Comparison of ENCODE assay signal across 22 mouse cellular contexts in genomic region chr5:140812063-140812462, GRCm38 (mm10). TPM values are rescaled to one million over a fixed set of nuclear protein-coding genes. Genes with fewer than 3 reads are reported as not detected.
DNase-seq lines count a peak whose midpoint lies in the region; ATAC-seq and TF ChIP-seq lines count a peak whose summit lies in the region.
"Had no signal": no experiment of that assay in that cellular context is flagged by ENCODE, and none has a peak within 500 bp of the region (broad histone marks: within the 10 kb centered on the region; RNA-seq: fewer than 3 reads in every experiment).

No protein-coding gene starts in this region.

- H3K4me2 ChIP-seq in forebrain, embryonic 14.5 days (ENCODE audit: low read length), result no peak overlapping the region
- H3K4me2 ChIP-seq in forebrain, embryonic 12.5 days, result no peak overlapping the region
- H3K4me2 ChIP-seq: embryonic facial prominence, embryonic 12.5 days; heart, embryonic 11.5 days; hindbrain, embryonic 15.5 days; limb, embryonic 13.5 days; neural tube, embryonic 12.5 days had no signal

- H3K9me3 ChIP-seq in forebrain, embryonic 14.5 days (replicated peaks; ENCODE audit: control insufficient read depth, low read length), result no peaks in the 10 kb centered on the region
- no peaks in the 10 kb centered on the region for H3K9me3 ChIP-seq in forebrain, embryonic 12.5 days
- H3K9me3 ChIP-seq: embryonic facial prominence, embryonic 12.5 days; hindbrain, embryonic 15.5 days; limb, embryonic 13.5 days; megakaryocyte, embryonic 14.5 days; neural tube, embryonic 12.5 days had no signal

- no peaks in the 10 kb centered on the region for H3K36me3 ChIP-seq in forebrain, embryonic 14.5 days (ENCODE audit: control insufficient read depth, insufficient read depth, low read length)
- no peaks in the 10 kb centered on the region for H3K36me3 ChIP-seq in forebrain, embryonic 12.5 days (replicated peaks)
- no peaks in the 10 kb centered on the region for H3K36me3 ChIP-seq in small intestine, adult 2 months (ENCODE audit: control insufficient read depth, insufficient read depth, low read length)
- H3K36me3 ChIP-seq: embryonic facial prominence, embryonic 12.5 days; hindbrain, embryonic 15.5 days; limb, embryonic 13.5 days; neural tube, embryonic 12.5 days had no signal

- peaks cover 35% of the 10 kb centered on the region for H3K4me1 ChIP-seq in forebrain, embryonic 14.5 days (ENCODE audit: control insufficient read depth, insufficient read depth, low read length)
- peaks cover 46% of the 10 kb centered on the region for H3K4me1 ChIP-seq in forebrain, embryonic 12.5 days
- peaks cover 14% of the 10 kb centered on the region; the same call in 1 of the 2 replicates for H3K4me1 ChIP-seq in small intestine, adult 2 months (ENCODE audit: control insufficient read depth, insufficient read depth, insufficient read length, low read length)

- TF ChIP-seq CTCF in layer of hippocampus, adult 2 months (conservative IDR thresholded peaks at IDR 0.05), result no peak
- TF ChIP-seq CTCF in small intestine, adult 2 months (IDR thresholded peaks at IDR 0.05; ENCODE audit: extremely low read depth, insufficient read length, insufficient replicate concordance, low read depth, low read length), result no peak

- ATAC-seq in forebrain, embryonic 14.5 days, result peak; percentile 12; the same call in 1 of the 2 replicates
- no peak for ATAC-seq in forebrain, embryonic 12.5 days (ENCODE audit: low FRiP score)
- ATAC-seq: midbrain, embryonic 16.5 days had no signal

- no peak for DNase-seq in forebrain, embryonic 14.5 days (ENCODE audit: low spot score)
- DNase-seq in layer of hippocampus, adult 2 months (ENCODE audit: low spot score in 2 of 2), result no peak
- no peak for DNase-seq in layer of hippocampus, postnatal 14 days (ENCODE audit: low spot score in 2 of 2)
- DNase-seq in brain, adult 2 months (ENCODE audit: low read depth, low spot score), result peak; percentile 61
- DNase-seq in thymus, postnatal 25 days, result no peak
- DNase-seq: adrenal gland, adult 8-10 months; cerebellum, adult 11-12 months; cerebellum, postnatal 36 days; gastrocnemius, postnatal 36 days; heart, postnatal 36 days; lung, adult 2 months; thymus, postnatal 36 days had no signal

- H3K9ac ChIP-seq in forebrain, embryonic 14.5 days (ENCODE audit: low read length), result no peak overlapping the region
- H3K9ac ChIP-seq in forebrain, embryonic 12.5 days, result no peak overlapping the region
- H3K9ac ChIP-seq: embryonic facial prominence, embryonic 12.5 days; hindbrain, embryonic 15.5 days; limb, embryonic 13.5 days; neural tube, embryonic 12.5 days had no signal

- TF ChIP-seq POLR2A in small intestine, adult 2 months (IDR thresholded peaks at IDR 0.05; ENCODE audit: low read depth, low read length), result no peak

- H3K27ac ChIP-seq in forebrain, embryonic 14.5 days (ENCODE audit: low read depth, low read length), result no peak overlapping the region
- no peak overlapping the region for H3K27ac ChIP-seq in forebrain, embryonic 12.5 days
- peak overlapping the region; percentile 63 for H3K27ac ChIP-seq in layer of hippocampus, adult 2 months
- 0 out of 2 replicates have a peak overlapping the region, but pooled peaks have one; percentile 4 for H3K27ac ChIP-seq in small intestine, adult 2 months (ENCODE audit: insufficient read depth, low read depth, low read length)
- H3K27ac ChIP-seq: embryonic facial prominence, embryonic 12.5 days; hindbrain, embryonic 15.5 days; limb, embryonic 13.5 days; neural tube, embryonic 12.5 days had no signal

- H3K27me3 ChIP-seq in forebrain, embryonic 14.5 days (replicated peaks; ENCODE audit: control insufficient read depth, insufficient read depth, low read length), result no peaks in the 10 kb centered on the region
- H3K27me3 ChIP-seq in forebrain, embryonic 12.5 days, result no peaks in the 10 kb centered on the region
- no peaks in the 10 kb centered on the region for H3K27me3 ChIP-seq in small intestine, adult 2 months (ENCODE audit: control insufficient read depth, insufficient read depth, low read length)
- H3K27me3 ChIP-seq: CH12.LX; embryonic facial prominence, embryonic 12.5 days; hindbrain, embryonic 15.5 days; limb, embryonic 13.5 days; megakaryocyte, embryonic 14.5 days; neural tube, embryonic 12.5 days had no signal

- no peak overlapping the region for H3K4me3 ChIP-seq in forebrain, embryonic 14.5 days (ENCODE audit: low read depth, low read length)
- no peak overlapping the region for H3K4me3 ChIP-seq in forebrain, embryonic 12.5 days (replicated peaks)
- H3K4me3 ChIP-seq in layer of hippocampus, adult 2 months, result no peak overlapping the region
- H3K4me3 ChIP-seq in small intestine, adult 2 months (ENCODE audit: low read depth, low read length), result no peak overlapping the region
- H3K4me3 ChIP-seq: embryonic facial prominence, embryonic 12.5 days; hindbrain, embryonic 15.5 days; limb, embryonic 13.5 days; megakaryocyte, embryonic 14.5 days; neural tube, embryonic 12.5 days had no signal

- WGBS in forebrain, embryonic 14.5 days, result 41% methylated on average over 5 of the region's 5 CpGs
- WGBS in forebrain, embryonic 12.5 days, result 52% methylated on average over 5 of the region's 5 CpGs
- 23% methylated on average over 5 of the region's 5 CpGs for WGBS in small intestine, adult 2 months

RNA-seq across cellular contexts. Expression of gene Gna12, which starts 18.2 kb away (rescaled TPM):
- 17.4 and 19.9 TPM in 2 replicates for polyA plus RNA-seq in forebrain, embryonic 14.5 days (2014; fragmentation: Nextera tagmentation; extraction: Ambion mirVana)
- polyA plus RNA-seq in forebrain, embryonic 12.5 days (2016; fragmentation: Nextera tagmentation; extraction: Ambion mirVana), result 11.8 and 23.9 TPM in 2 replicates
- 10 to 100 TPM; 78.3 to 80.5 TPM for total RNA-seq in layer of hippocampus, adult 2 months (2021)
- total RNA-seq in layer of hippocampus, postnatal 14 days (2021), result 10 to 100 TPM; 88.7 to 96.0 TPM
- 27.8 and 34.8 TPM in 2 replicates for polyA plus RNA-seq in small intestine, adult 2 months (2012; rRNA removed)

Comparison
In these comparisons a context has a peak if more than half of its experiments do, and no peak if none do; other contexts are left out.
1. H3K27ac ChIP-seq: peak in layer of hippocampus, adult 2 months (single experiment) and small intestine, adult 2 months (single experiment); none in forebrain, embryonic 14.5 days (single experiment) and forebrain, embryonic 12.5 days (single experiment).